Mouse (Mus musculus) layer of hippocampus, postnatal 10 days (tissue): Measurements from ENCODE around the gene Btnl6. TPM values are rescaled to one million over a fixed set of nuclear protein-coding genes. Genes with fewer than 3 reads are reported as not detected.
"Not testable (repeated sequence)": the region's sequence is repeated elsewhere in the genome, so short reads cannot be mapped to it uniquely, and the experiment has no call there.

Experiments used
- DNase-seq, 2 experiments: peaks; one replicate each; pipeline ENCODE4 v3.0.0; 2021; ENCODE audit warnings: low spot score in 2 of 2
- total RNA-seq, 2 experiments: library from RNA; stranded (reverse); gene quantifications; 2 replicates each; pipeline ENCODE4 v1.2.3; 2021

Btnl6 gene
- total RNA-seq, 2 experiments from 2014 or later: not detected

GRCm38 (mm10) chr17:34497726-34498125 lies 19.4 kb downstream of the Btnl6 start:
- DNase-seq: not testable (repeated sequence)

- DNase-seq: not testable (repeated sequence)
Measured at GRCm38 (mm10) chr17:34497319-34497718, 19.8 kb downstream of the Btnl6 start.

- DNase-seq: no peak
Measured at GRCm38 (mm10) chr17:34496539-34496938, 20.6 kb downstream of the Btnl6 start.

- not testable (repeated sequence) for DNase-seq
Measured at GRCm38 (mm10) chr17:34495156-34495555, 22.0 kb downstream of the Btnl6 start.

- DNase-seq: no peak
Measured at GRCm38 (mm10) chr17:34492796-34493195, 24.4 kb downstream of the Btnl6 start.

DNA sequence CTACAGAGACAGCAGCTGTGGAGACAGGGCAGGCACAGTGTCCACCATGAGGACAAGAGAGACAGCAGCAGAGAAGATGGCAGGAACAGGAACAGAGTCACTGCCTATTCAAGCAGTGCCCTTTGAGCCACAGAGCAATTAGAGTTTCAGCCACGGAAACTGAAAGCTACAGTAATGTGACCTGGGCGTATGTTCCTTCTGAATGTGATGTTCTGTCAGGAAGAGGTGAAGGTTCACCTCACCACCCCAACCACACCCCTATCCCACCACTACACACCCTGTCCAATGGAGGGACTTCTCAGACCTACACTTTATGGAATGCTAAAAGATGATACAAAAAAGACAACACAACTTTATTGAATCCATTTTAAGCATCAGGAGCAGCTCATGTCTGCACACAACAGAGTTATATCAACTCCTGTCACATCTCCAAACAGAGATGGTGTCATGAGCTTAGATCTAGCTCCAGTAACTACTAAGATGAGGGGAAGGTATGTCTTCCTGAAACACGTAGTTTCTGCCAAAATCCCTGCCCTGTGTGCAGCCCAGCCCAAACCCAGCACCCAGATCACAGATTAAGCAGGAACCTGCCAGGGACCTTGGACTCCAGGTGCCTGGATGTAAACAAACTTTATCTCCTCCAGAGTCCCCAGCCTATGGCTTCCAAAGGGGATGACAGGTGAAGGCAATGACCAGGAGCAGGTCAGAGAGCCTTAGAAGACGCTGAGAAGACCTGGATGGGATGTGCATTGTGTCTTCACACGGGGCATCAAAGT lies 39.7 kb downstream of the Btnl6 start, which contains the start of gene Btnl4:
TSS of gene Btnl4 (minus strand) at position 81 of the 776 bp plus-strand sequence.
- DNase-seq: not testable (repeated sequence)

- DNase-seq: no peak
Measured at GRCm38 (mm10) chr17:34476427-34476826, 40.7 kb downstream of the Btnl6 start.

DNA sequence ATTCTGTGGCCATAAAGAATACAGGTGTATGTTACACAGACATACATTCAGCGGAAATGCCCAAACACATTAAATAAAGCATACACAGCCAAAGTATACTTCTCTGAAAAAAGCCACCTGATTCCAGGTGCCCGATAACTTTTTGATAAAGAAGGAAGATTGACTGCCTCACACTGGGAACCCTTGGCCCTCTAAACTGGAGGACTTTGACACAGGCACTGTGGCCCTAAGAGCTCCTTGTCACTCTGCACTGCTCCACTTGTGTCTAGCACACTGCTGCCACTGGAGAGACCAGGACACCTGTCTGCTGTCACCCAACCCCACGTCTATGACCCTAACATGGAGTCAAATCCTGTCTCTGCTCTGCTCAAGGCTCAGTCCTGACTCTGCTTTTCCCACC lies 42.1 kb downstream of the Btnl6 start:
- no peak for DNase-seq

DNA sequence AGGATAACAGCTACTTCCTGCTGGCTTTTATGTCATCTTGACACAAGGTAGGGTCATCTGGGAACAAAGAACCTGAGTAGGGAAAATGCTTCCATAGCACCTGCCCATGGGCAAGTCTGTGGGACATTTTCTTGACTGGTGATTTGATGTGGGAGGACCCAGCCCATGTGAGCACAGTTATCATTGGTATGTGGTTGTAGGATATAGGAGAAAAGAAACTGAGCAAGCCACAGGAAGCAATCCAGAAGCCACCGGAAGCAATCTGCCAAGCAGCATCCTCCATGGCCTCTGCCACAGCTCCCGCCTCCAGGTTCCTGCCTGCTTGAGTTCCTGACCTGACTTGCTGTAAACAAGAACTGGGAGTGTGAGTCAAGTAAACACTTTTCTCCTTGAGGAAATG lies 46.7 kb downstream of the Btnl6 start:
- DNase-seq: no peak

DNA sequence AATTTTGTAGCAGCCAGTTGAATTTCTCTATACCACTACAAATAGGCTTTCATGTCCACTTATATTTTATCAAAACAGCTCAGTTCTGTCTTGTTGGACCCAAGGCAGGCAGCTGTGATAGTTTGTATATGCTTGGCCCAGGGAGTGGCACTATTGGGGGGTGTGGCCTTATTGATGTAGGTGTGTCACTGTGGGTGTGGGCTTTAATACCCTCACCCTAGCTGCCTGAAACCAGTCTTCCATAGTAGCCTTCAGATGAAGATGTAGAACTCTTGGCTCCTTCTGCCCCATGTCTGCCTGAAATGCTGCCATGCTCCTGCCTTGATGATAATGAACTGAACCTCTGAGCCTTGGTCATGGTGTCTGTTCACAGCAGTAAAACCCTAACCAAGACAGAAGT lies 51.2 kb downstream of the Btnl6 start:
- not testable (repeated sequence) for DNase-seq

- DNase-seq: no peak
Measured at GRCm38 (mm10) chr17:34459255-34459654, 57.9 kb downstream of the Btnl6 start.

Other genes starting within 250 kb of the Btnl6 start
- gene H2-Aa, start 229.5 kb downstream of the Btnl6 start, total RNA-seq: under 1 TPM; 0.64 to 0.69 TPM
- 1 to 10 TPM; 1.3 to 2.3 TPM for gene H2-Eb1, start 211.5 kb downstream of the Btnl6 start, total RNA-seq
- not detected for gene H2-Eb2, start 191.7 kb downstream of the Btnl6 start, total RNA-seq
- gene Btnl2, start 162.5 kb downstream of the Btnl6 start, total RNA-seq: 1 to 10 TPM in 1 of 2 experiments, under 1 TPM in 1; 0.58 to 1.3 TPM
- not detected for gene Btnl1, start 140.2 kb downstream of the Btnl6 start, total RNA-seq
- gene BC051142, start 118.5 kb downstream of the Btnl6 start, total RNA-seq: 1 to 10 TPM; 7.1 to 8.6 TPM
- gene Btnl4, start 40.0 kb downstream of the Btnl6 start, total RNA-seq: not detected
- gene Notch4, start 46.9 kb upstream of the Btnl6 start, total RNA-seq: 10 to 100 TPM; 12.9 to 13.0 TPM
- gene Gpsm3, start 72.5 kb upstream of the Btnl6 start, total RNA-seq: 1 to 10 TPM; 2.3 to 4.3 TPM
- gene Pbx2, start 73.9 kb upstream of the Btnl6 start, total RNA-seq: 10 to 100 TPM; 36.0 to 40.1 TPM
- gene Ager, start 80.5 kb upstream of the Btnl6 start, total RNA-seq: 1 to 10 TPM; 1.2 to 2.4 TPM
- gene Rnf5, start 86.3 kb upstream of the Btnl6 start, total RNA-seq: 100 to 1,000 TPM in 1 of 2 experiments, 10 to 100 TPM in 1; 96.4 to 102 TPM
- 100 to 1,000 TPM; 164 to 172 TPM for gene Agpat1, start 86.9 kb upstream of the Btnl6 start, total RNA-seq
- 1 to 10 TPM; 6.0 to 7.0 TPM for gene Egfl8, start 98.6 kb upstream of the Btnl6 start, total RNA-seq
- 10 to 100 TPM; 32.9 to 34.1 TPM for gene Ppt2, start 111.2 kb upstream of the Btnl6 start, total RNA-seq
- gene Prrt1, start 112.2 kb upstream of the Btnl6 start, total RNA-seq: 100 to 1,000 TPM; 231 to 238 TPM
- gene Fkbpl, start 127.4 kb upstream of the Btnl6 start, total RNA-seq: 10 to 100 TPM; 11.8 to 14.8 TPM
- 10 to 100 TPM; 75.8 to 78.6 TPM for gene Atf6b, start 129.8 kb upstream of the Btnl6 start, total RNA-seq
- gene Tnxb, start 153.2 kb upstream of the Btnl6 start, total RNA-seq: 1 to 10 TPM; 4.1 to 4.7 TPM
- gene C4b, start 226.5 kb upstream of the Btnl6 start, total RNA-seq: 1 to 10 TPM; 8.7 to 9.6 TPM